Mouse (Mus musculus): ENCODE data around the gene St6gal1.

- no peak for TF ChIP-seq POLR2A (IDR thresholded peaks at IDR 0.05; ENCODE audit: borderline replicate concordance, control insufficient read depth, low read depth, low read length)
- TF ChIP-seq CTCF (IDR thresholded peaks at IDR 0.05; ENCODE audit: control insufficient read depth, insufficient read depth, low read length), result no peak
Observed at GRCm38 (mm10) chr16:23201498-23201897, 23.0 kb upstream of the St6gal1 start.

All from bone marrow, adult 2 months (tissue).